Mouse (Mus musculus): ENCODE data around the gene Kcnk4.

Gene Kcnk4

GRCm38 (mm10) chr19:6892512-6892911 is 41.8 kb downstream of the Kcnk4 start:
- DNase-seq (ENCODE audit: low spot score in 2 of 2): no peak

DNA sequence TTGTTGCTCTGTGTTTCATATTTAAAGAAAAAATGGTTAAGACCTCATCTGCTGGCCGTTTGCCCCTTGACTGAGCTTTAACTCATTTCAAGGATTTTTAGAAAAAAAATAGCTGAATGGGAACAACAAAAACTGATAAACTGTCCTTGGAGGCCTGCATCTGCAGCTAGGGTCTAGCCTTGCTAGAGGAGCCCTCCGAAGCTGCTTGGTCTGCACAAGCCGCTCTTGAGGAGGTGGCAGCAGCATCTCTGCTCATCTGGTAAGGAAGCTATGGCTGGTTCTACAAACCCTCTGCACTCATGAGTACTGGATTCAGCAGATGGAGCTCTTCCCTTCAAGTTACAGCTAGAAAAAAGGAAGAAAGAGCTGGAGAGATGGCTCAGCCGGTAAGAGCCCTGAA is 56.4 kb downstream of the Kcnk4 start:
- no peak for DNase-seq (ENCODE audit: low spot score in 2 of 2)

GRCm38 (mm10) chr19:6876799-6877198 is 57.5 kb downstream of the Kcnk4 start:
- no peak for DNase-seq (ENCODE audit: low spot score in 2 of 2)

GRCm38 (mm10) chr19:6875834-6876233 is 58.5 kb downstream of the Kcnk4 start:
- DNase-seq (ENCODE audit: low spot score in 2 of 2): no peak

- no peak for DNase-seq (ENCODE audit: low spot score in 2 of 2)
Measured at GRCm38 (mm10) chr19:6874257-6874656, 60.1 kb downstream of the Kcnk4 start.
